Mouse (Mus musculus): ENCODE results near the gene Mt1. TPM values are rescaled to one million over a fixed set of nuclear protein-coding genes. Genes with fewer than 3 reads are reported as not detected.

Gene Mt1
- polyA plus RNA-seq, 1 experiment from 2014 or later: 582 TPM

- Histone ChIP-seq H3K4me1 (peaks cover 37% of the 10 kb centered on the region), H3K27ac (no peak overlapping the region), H3K27me3 (peaks cover 98% of the 10 kb centered on the region), H3K4me3 (replicated peaks) (no peak overlapping the region), H3K9me3 (replicated peaks) (no peaks in the 10 kb centered on the region), H3K4me2 (no peak overlapping the region), H3K9ac (no peak overlapping the region), H3K36me3 (no peaks in the 10 kb centered on the region)
- ATAC-seq (replicated peaks; ENCODE audit: low FRiP score): no peak
- 23% methylated on average over 7 of the region's 7 CpGs for WGBS
These were observed 4.2 kb upstream of the Mt1 start for GRCm38 (mm10) chr8:94174619-94175213.

- peaks cover 97% of the 10 kb centered on the region for H3K27me3 ChIP-seq
- H3K4me1 ChIP-seq: peaks cover 31% of the 10 kb centered on the region
- no peaks in the 10 kb centered on the region for H3K36me3 ChIP-seq
- 47% methylated on average over 7 of the region's 7 CpGs for WGBS
- no peak overlapping the region; the same call in 1 of the 2 replicates for H3K4me2 ChIP-seq
- no peak overlapping the region for H3K9ac ChIP-seq
- no peak for ATAC-seq (replicated peaks; ENCODE audit: low FRiP score)
- no peak overlapping the region for H3K4me3 ChIP-seq (replicated peaks)
- no peaks in the 10 kb centered on the region for H3K9me3 ChIP-seq (replicated peaks)
- no peak overlapping the region for H3K27ac ChIP-seq
These were observed 1.0 kb upstream of the Mt1 start for GRCm38 (mm10) chr8:94177716-94178390.

GRCm38 (mm10) chr8:94179713-94180560, 1.1 kb downstream of the Mt1 start:
- H3K4me3 ChIP-seq (replicated peaks): peak overlapping the region; percentile 52
- no peaks in the 10 kb centered on the region for H3K36me3 ChIP-seq
- H3K9me3 ChIP-seq (replicated peaks): no peaks in the 10 kb centered on the region
- ATAC-seq (replicated peaks; ENCODE audit: low FRiP score): no peak
- H3K27me3 ChIP-seq: peaks cover 96% of the 10 kb centered on the region
- no peak overlapping the region for H3K27ac ChIP-seq
- 5% methylated on average over 25 of the region's 25 CpGs for WGBS
- peak overlapping the region; percentile 46 for H3K9ac ChIP-seq
- H3K4me1 ChIP-seq: peaks cover 43% of the 10 kb centered on the region
- H3K4me2 ChIP-seq: peak overlapping the region; percentile 90

GRCm38 (mm10) chr8:94180561-94180908, 1.7 kb downstream of the Mt1 start:
- Histone ChIP-seq H3K27me3 (peaks cover 94% of the 10 kb centered on the region), H3K4me3 (replicated peaks) (peak overlapping the region; percentile 52; the same call in 1 of the 2 replicates)

GRCm38 (mm10) chr8:94182055-94182929, 3.4 kb downstream of the Mt1 start:
- Histone ChIP-seq H3K4me3 (replicated peaks) (peak overlapping the region; percentile 30), H3K27ac (peak overlapping the region; percentile 52), H3K9me3 (replicated peaks) (no peaks in the 10 kb centered on the region), H3K4me1 (peaks cover 59% of the 10 kb centered on the region), H3K9ac (no peak overlapping the region), H3K4me2 (peak overlapping the region; percentile 58), H3K27me3 (peaks cover 94% of the 10 kb centered on the region), H3K36me3 (no peaks in the 10 kb centered on the region)
- ATAC-seq (replicated peaks; ENCODE audit: low FRiP score): no peak
- 62% methylated on average over 13 of the region's 13 CpGs for WGBS

More at GRCm38 (mm10) chr8:94180561-94180908, 1.7 kb downstream of the Mt1 start:
- H3K36me3 ChIP-seq: no peaks in the 10 kb centered on the region
- peak overlapping the region; percentile 90 for H3K4me2 ChIP-seq
- peaks cover 43% of the 10 kb centered on the region for H3K4me1 ChIP-seq
- WGBS: 86% methylated on average over 1 of the region's 1 CpGs
- H3K27ac ChIP-seq: no peak overlapping the region
- no peak for ATAC-seq (replicated peaks; ENCODE audit: low FRiP score)
- no peak overlapping the region for H3K9ac ChIP-seq
- no peaks in the 10 kb centered on the region for H3K9me3 ChIP-seq (replicated peaks)

GRCm38 (mm10) chr8:94183117-94183516, 4.2 kb downstream of the Mt1 start:
- Histone ChIP-seq H3K27me3 (peaks cover 93% of the 10 kb centered on the region), H3K9ac (no peak overlapping the region)

GRCm38 (mm10) chr8:94184357-94184843, 5.5 kb downstream of the Mt1 start:
- H3K36me3 ChIP-seq: no peaks in the 10 kb centered on the region
- no peaks in the 10 kb centered on the region for H3K9me3 ChIP-seq (replicated peaks)
- H3K4me3 ChIP-seq (replicated peaks): no peak overlapping the region
- peak overlapping the region; percentile 70 for H3K27ac ChIP-seq
- H3K9ac ChIP-seq: no peak overlapping the region
- peaks cover 59% of the 10 kb centered on the region for H3K4me1 ChIP-seq
- H3K27me3 ChIP-seq: peaks cover 80% of the 10 kb centered on the region
- WGBS: 11% methylated on average over 12 of the region's 12 CpGs
- H3K4me2 ChIP-seq: peak overlapping the region; percentile 58
- 0 out of 2 replicates have a peak, but pooled peaks have one; percentile 10 for ATAC-seq (replicated peaks; ENCODE audit: low FRiP score)

More at GRCm38 (mm10) chr8:94183117-94183516, 4.2 kb downstream of the Mt1 start:
- Histone ChIP-seq H3K9me3 (replicated peaks) (no peaks in the 10 kb centered on the region), H3K27ac (peak overlapping the region; percentile 70), H3K36me3 (no peaks in the 10 kb centered on the region), H3K4me2 (peak overlapping the region; percentile 58), H3K4me1 (peaks cover 63% of the 10 kb centered on the region), H3K4me3 (replicated peaks) (peak overlapping the region; percentile 30)
- peak; percentile 76 for ATAC-seq (replicated peaks; ENCODE audit: low FRiP score)
- WGBS: 0% methylated on average over 16 of the region's 16 CpGs

- peaks cover 53% of the 10 kb centered on the region for H3K4me1 ChIP-seq
- ATAC-seq (replicated peaks; ENCODE audit: low FRiP score): no peak
- H3K27ac ChIP-seq: 0 out of 2 replicates have a peak overlapping the region, but pooled peaks have one; percentile 6
- WGBS: 58% methylated on average over 6 of the region's 6 CpGs
- H3K9me3 ChIP-seq (replicated peaks): no peaks in the 10 kb centered on the region
- H3K36me3 ChIP-seq: no peaks in the 10 kb centered on the region
- no peak overlapping the region for H3K9ac ChIP-seq
- peaks cover 66% of the 10 kb centered on the region for H3K27me3 ChIP-seq
- no peak overlapping the region for H3K4me2 ChIP-seq
- no peak overlapping the region for H3K4me3 ChIP-seq (replicated peaks)
These were observed 6.9 kb downstream of the Mt1 start for GRCm38 (mm10) chr8:94185791-94186190.

- peak overlapping the region; percentile 15 for H3K4me3 ChIP-seq (replicated peaks)
- H3K4me2 ChIP-seq: peak overlapping the region; percentile 51
- H3K27ac ChIP-seq: 0 out of 2 replicates have a peak overlapping the region, but pooled peaks have one; percentile 6
- peaks cover 59% of the 10 kb centered on the region for H3K4me1 ChIP-seq
- H3K9ac ChIP-seq: no peak overlapping the region
- no peaks in the 10 kb centered on the region for H3K36me3 ChIP-seq
- peak; percentile 53 for ATAC-seq (replicated peaks; ENCODE audit: low FRiP score)
- H3K9me3 ChIP-seq (replicated peaks): no peaks in the 10 kb centered on the region
- WGBS: 4% methylated on average over 17 of the region's 17 CpGs
- H3K27me3 ChIP-seq: peaks cover 61% of the 10 kb centered on the region
These were observed 7.7 kb downstream of the Mt1 start for GRCm38 (mm10) chr8:94186542-94186941.

- no peaks in the 10 kb centered on the region for H3K36me3 ChIP-seq
- H3K4me1 ChIP-seq: peaks cover 58% of the 10 kb centered on the region
- H3K4me2 ChIP-seq: peak overlapping the region; percentile 51; the same call in 1 of the 2 replicates
- H3K27ac ChIP-seq: no peak overlapping the region
- no peak overlapping the region for H3K9ac ChIP-seq
- no peak overlapping the region for H3K4me3 ChIP-seq (replicated peaks)
- ATAC-seq (replicated peaks; ENCODE audit: low FRiP score): no peak
- 31% methylated on average over 21 of the region's 21 CpGs for WGBS
- no peaks in the 10 kb centered on the region for H3K9me3 ChIP-seq (replicated peaks)
- peaks cover 52% of the 10 kb centered on the region for H3K27me3 ChIP-seq
These were observed 8.6 kb downstream of the Mt1 start for GRCm38 (mm10) chr8:94187290-94188002.

Measured in kidney, embryonic 15.5 days (tissue).